Mouse (Mus musculus) myocyte (in vitro differentiated cells): ENCODE data around the gene Nprl3.

Experiments
- CEBPB ChIP-seq: IDR thresholded peaks from 2 replicates; pipeline ENCODE4 v1.6.1; 2011; ENCODE audit warnings: mild to moderate bottlenecking, moderate library complexity; ENCODE audit not compliant: poor library complexity, insufficient read depth, severe bottlenecking
- E2F4 ChIP-seq: IDR thresholded peaks from one replicate; pipeline ENCODE4 v1.6.1; 2011; ENCODE audit warnings: mild to moderate bottlenecking, control low read depth, moderate library complexity; ENCODE audit not compliant: insufficient read depth
- MAX ChIP-seq: IDR thresholded peaks from one replicate; pipeline ENCODE4 v1.6.1; 2011; ENCODE audit warnings: low read depth, mild to moderate bottlenecking, control low read depth
- MYOD1 ChIP-seq, 3 experiments: IDR thresholded peaks; one replicate each; pipeline ENCODE4 v1.6.1; 2011; ENCODE audit warnings: control low read depth in 2 of 3, low read depth in 2 of 3, mild to moderate bottlenecking in 2 of 3, moderate library complexity in 1 of 3; ENCODE audit not compliant: insufficient read length in 2 of 3, control insufficient read depth in 1 of 3
- MYOG ChIP-seq, 3 experiments: IDR thresholded peaks; one replicate each; pipeline ENCODE4 v1.6.1; 2011; ENCODE audit warnings: control low read depth in 2 of 3, low read depth in 2 of 3, mild to moderate bottlenecking in 2 of 3; ENCODE audit not compliant: insufficient read length in 2 of 3, control insufficient read depth in 1 of 3, insufficient read depth in 1 of 3
- POLR2A ChIP-seq: IDR thresholded peaks from one replicate; pipeline ENCODE4 v1.6.1; 2011; ENCODE audit warnings: low read depth, mild to moderate bottlenecking, control low read depth, moderate library complexity; ENCODE audit not compliant: insufficient read length
- POLR2AphosphoS2 ChIP-seq: IDR thresholded peaks from one replicate; pipeline ENCODE4 v1.6.1; 2011; ENCODE audit warnings: low read depth, control low read depth; ENCODE audit not compliant: insufficient read length
- REST ChIP-seq: IDR thresholded peaks from one replicate; pipeline ENCODE4 v1.6.1; 2011; ENCODE audit warnings: mild to moderate bottlenecking, control low read depth, moderate library complexity; ENCODE audit not compliant: insufficient read depth, insufficient read length
- SRF ChIP-seq: IDR thresholded peaks from one replicate; pipeline ENCODE4 v1.6.1; 2011; ENCODE audit warnings: low read depth; ENCODE audit not compliant: control insufficient read depth, insufficient read length
- TCF12 ChIP-seq: IDR thresholded peaks from one replicate; pipeline ENCODE4 v1.6.1; 2011; ENCODE audit warnings: mild to moderate bottlenecking, control low read depth; ENCODE audit not compliant: poor library complexity, insufficient read depth, severe bottlenecking
- TCF3 ChIP-seq: IDR thresholded peaks from one replicate; pipeline ENCODE4 v1.6.1; 2011; ENCODE audit warnings: low read depth, control low read depth; ENCODE audit not compliant: insufficient read length
- USF1 ChIP-seq: IDR thresholded peaks from one replicate; pipeline ENCODE4 v1.6.1; 2011; ENCODE audit warnings: low read depth, mild to moderate bottlenecking, control low read depth, moderate library complexity

GRCm38 (mm10) chr11:32190603-32191110, 76.8 kb downstream of the Nprl3 start:
- TF ChIP-seq POLR2AphosphoS2 (no peak), POLR2A (no peak), USF1 (no peak), MAX (no peak), CEBPB (no peak), TCF12 (no peak), E2F4 (no peak), MYOD1 (IDR thresholded peaks at IDR 0.05; ENCODE audit: control insufficient read depth in 1 of 3, insufficient read length in 2 of 3, low read depth in 2 of 3) (no peak), MYOG (IDR thresholded peaks at IDR 0.05; ENCODE audit: control insufficient read depth in 1 of 3, insufficient read depth in 1 of 3, insufficient read length in 2 of 3, low read depth in 2 of 3) (no peak), REST (no peak), SRF (no peak), TCF3 (no peak)
